14 mouse cellular contexts compared by ENCODE assay signal in genomic region chr13:92919882-92920281, GRCm38 (mm10).
"Had no signal": no experiment of that assay in that cellular context is flagged by ENCODE, and none has a peak within 500 bp of the region (broad histone marks: within the 10 kb centered on the region; RNA-seq: fewer than 3 reads in every experiment).

No protein-coding gene starts in this region.

- H3K27ac ChIP-seq: kidney, embryonic 15.5 days; left cerebral cortex, adult 2 months; liver, embryonic 13.5 days; midbrain, embryonic 13.5 days; neural tube, embryonic 12.5 days; neural tube, embryonic 15.5 days had no signal

- H3K4me1 ChIP-seq: kidney, embryonic 15.5 days; liver, embryonic 13.5 days; midbrain, embryonic 13.5 days; neural tube, embryonic 12.5 days; neural tube, embryonic 15.5 days had no signal

- DNase-seq: kidney, adult 11 months; kidney, adult 8-10 months; kidney, postnatal 10 days; kidney, postnatal 36 days; layer of hippocampus, postnatal 36 days; liver, embryonic 13.5 days; lung, adult 2 months; thymus, adult 18-20 months; thymus, postnatal 14 days had no signal

- H3K9me3 ChIP-seq: kidney, embryonic 15.5 days; liver, embryonic 13.5 days; midbrain, embryonic 13.5 days; neural tube, embryonic 12.5 days; neural tube, embryonic 15.5 days had no signal

- H3K36me3 ChIP-seq: kidney, embryonic 15.5 days; liver, embryonic 13.5 days; midbrain, embryonic 13.5 days; neural tube, embryonic 12.5 days; neural tube, embryonic 15.5 days had no signal

- H3K4me3 ChIP-seq: kidney, embryonic 15.5 days; left cerebral cortex, adult 2 months; liver, embryonic 13.5 days; midbrain, embryonic 13.5 days; neural tube, embryonic 12.5 days; neural tube, embryonic 15.5 days had no signal

- ATAC-seq: midbrain, embryonic 13.5 days had no signal

- H3K4me2 ChIP-seq: kidney, embryonic 15.5 days; liver, embryonic 13.5 days; midbrain, embryonic 13.5 days; neural tube, embryonic 12.5 days; neural tube, embryonic 15.5 days had no signal

- H3K27me3 ChIP-seq: kidney, embryonic 15.5 days; liver, embryonic 13.5 days; midbrain, embryonic 13.5 days; neural tube, embryonic 12.5 days; neural tube, embryonic 15.5 days had no signal

- H3K9ac ChIP-seq: kidney, embryonic 15.5 days; liver, embryonic 13.5 days; midbrain, embryonic 13.5 days; neural tube, embryonic 12.5 days; neural tube, embryonic 15.5 days had no signal
